Mouse (Mus musculus) liver, embryonic 14.5 days (tissue): ENCODE data around the gene Naa30. TPM values are rescaled to one million over a fixed set of nuclear protein-coding genes. Genes with fewer than 3 reads are reported as not detected.
A peak's percentile ranks its signal among the peaks of the same experiment; 100 is the strongest.

Experiments
- ATAC-seq: fragments of 200-750 bp; cut with Nextera tagmentation; 2 replicates; pipeline ENCODE4 v1.8.0; 2017; ENCODE audit warnings: moderate number of reproducible peaks, mild to moderate bottlenecking, moderate library complexity; ENCODE audit not compliant: insufficient read depth
- DNase-seq, 3 experiments: peaks; one replicate each; pipeline ENCODE4 v3.0.0-alpha.2; 2012 to 2013; ENCODE audit warnings: low read depth in 3 of 3, low spot score in 3 of 3
- H3K27ac ChIP-seq: fragments of 300-500 bp; sonication (generic); 2 replicates; pipeline ENCODE4 v1.5.1; 2014; ENCODE audit warnings: moderate library complexity, mild to moderate bottlenecking, control low read depth, inconsistent platforms
- H3K27me3 ChIP-seq: fragments of 300-500 bp; sonication (generic); 2 replicates; pipeline ENCODE4 v1.6.1; 2014; ENCODE audit warnings: mild to moderate bottlenecking, low read length, moderate library complexity; ENCODE audit not compliant: control insufficient read depth, insufficient read depth
- H3K36me3 ChIP-seq: fragments of 300-500 bp; sonication (generic); replicated peaks from 2 replicates; pipeline ENCODE4 v1.6.1; 2014; ENCODE audit warnings: low read depth; ENCODE audit not compliant: control insufficient read depth, insufficient read depth
- H3K4me1 ChIP-seq, 2 experiments: fragments of 200-500 bp in 1 of 2; fragments of 300-500 bp in 1 of 2; sonication (generic) in 1 of 2; replicated peaks; 2 replicates each; pipeline ENCODE4 v1.6.1; 2012 to 2014; ENCODE audit warnings: antibody characterized with exemption in 1 of 2, inconsistent platforms in 1 of 2, low read length in 1 of 2; ENCODE audit not compliant: control insufficient read depth in 2 of 2, insufficient read depth in 2 of 2
- H3K4me2 ChIP-seq: fragments of 300-500 bp; sonication (generic); 2 replicates; pipeline ENCODE4 v1.6.1; 2014; ENCODE audit warnings: low read depth, mild to moderate bottlenecking, control low read depth, moderate library complexity
- H3K4me3 ChIP-seq, 2 experiments: fragments of 200-500 bp in 1 of 2; fragments of 300-500 bp in 1 of 2; sonication (generic) in 1 of 2; 2 replicates each; pipeline ENCODE4 v1.5.1; 2012 to 2014; ENCODE audit warnings: low read depth in 2 of 2, low read length in 2 of 2, mild to moderate bottlenecking in 2 of 2, control low read depth in 1 of 2, inconsistent platforms in 1 of 2, moderate library complexity in 1 of 2; ENCODE audit not compliant: insufficient read depth in 1 of 2
- H3K9ac ChIP-seq: fragments of 300-500 bp; sonication (generic); replicated peaks from 2 replicates; pipeline ENCODE4 v1.6.1; 2014; ENCODE audit warnings: mild to moderate bottlenecking, control low read depth, moderate library complexity
- H3K9me3 ChIP-seq: fragments of 300-500 bp; sonication (generic); 2 replicates; pipeline ENCODE4 v1.6.1; 2016; ENCODE audit warnings: low read length, mixed read lengths; ENCODE audit not compliant: control insufficient read depth
- CTCF ChIP-seq: IDR thresholded peaks from 2 replicates; pipeline ENCODE4 v1.5.1; 2016; ENCODE audit warnings: antibody characterized with exemption, low read depth, control low read depth
- EP300 ChIP-seq: IDR thresholded peaks from 2 replicates; pipeline ENCODE4 v1.6.1; 2016; ENCODE audit warnings: antibody characterized with exemption, low read depth
- WGBS: fragments of 180-500 bp; shearing (Covaris S2); extraction: QIAGEN DNeasy Blood & Tissue Kit; methylation state at CpG from one replicate; pipeline ENCODE4 v1.1.7; 2014; ENCODE audit not compliant: insufficient replicate concordance; 5-methylcytosine and 5-hydroxymethylcytosine counted together
- polyA plus RNA-seq, 2 experiments: library from polyadenylated mRNA; depleted of rRNA in 1 of 2; stranded (reverse) in 1 of 2; unstranded in 1 of 2; fragments of >200 nt; fragmentation: Nextera tagmentation in 1 of 2; extraction: Ambion mirVana in 1 of 2; gene quantifications; 2 replicates each; pipeline versions ENCODE4 v1.2.1 to v1.2.3; 2012 to 2014

The Naa30 gene
- 4.2 and 5.7 TPM in 2 replicates for polyA plus RNA-seq (2012; rRNA removed)
- 4.8 and 5.2 TPM in 2 replicates for polyA plus RNA-seq (2014; fragmentation: Nextera tagmentation; extraction: Ambion mirVana)

DNA sequence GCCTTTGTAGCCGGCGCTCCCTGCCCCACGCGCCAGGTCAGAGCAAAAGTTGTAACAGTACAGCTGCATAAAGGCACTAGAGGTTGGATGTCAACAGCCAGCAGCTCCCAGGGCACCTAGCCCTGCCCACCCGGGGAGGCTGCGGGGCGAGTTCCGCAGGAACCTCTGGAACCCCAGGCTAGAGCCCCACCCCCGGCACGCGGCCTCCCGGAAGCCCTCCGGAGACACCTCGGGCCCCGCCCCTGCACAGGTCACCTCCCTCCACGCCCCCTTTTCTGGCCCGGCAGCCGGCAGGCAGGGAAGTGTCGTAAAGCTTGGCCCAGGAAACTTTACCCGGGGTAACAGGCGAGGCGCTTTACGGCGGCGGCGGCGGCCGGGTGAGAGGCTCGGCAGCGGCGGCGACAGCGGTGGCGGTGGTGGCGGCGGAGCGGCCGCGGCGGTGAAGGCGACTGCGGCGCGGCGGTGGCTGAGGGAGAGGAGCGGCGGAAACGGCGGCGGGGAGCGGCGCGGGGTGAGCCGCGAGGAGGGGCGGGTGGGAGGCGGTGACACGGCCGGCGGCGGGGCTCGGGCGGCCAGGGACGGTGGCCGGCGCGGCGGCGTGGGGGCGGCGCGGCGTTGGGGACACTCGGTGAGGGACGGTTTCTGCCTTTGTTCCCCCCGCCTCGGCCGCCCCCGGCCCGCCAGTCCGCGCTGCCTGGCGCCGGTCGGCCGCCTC is at the start of gene Naa30:
Gene Naa30, plus strand, starts transcription at position 360 of the 715 bp plus-strand sequence.
- under 1% methylated on average over 58 of the region's 86 CpGs for WGBS
- ATAC-seq (peak; percentile 94), DNase-seq (peak; percentile 91 to 93 (median 92))
- Histone ChIP-seq H3K4me1 (peaks cover 6 to 15% of the 10 kb centered on the region in 2 experiments; a peak in 3 of 4 replicates), H3K9me3 (no peaks in the 10 kb centered on the region), H3K27ac (peak within 1 kb of the TSS; percentile 59), H3K4me3 (peak within 1 kb of the TSS; percentile 83 to 98), H3K27me3 (no peaks in the 10 kb centered on the region), H3K36me3 (no peaks in the 10 kb centered on the region; the same call in 1 of the 2 replicates), H3K4me2 (peak within 1 kb of the TSS; percentile 96), H3K9ac (peak within 1 kb of the TSS; percentile 96)
- TF ChIP-seq EP300 (no peak), CTCF (no peak)

GRCm38 (mm10) chr14:49127162-49127779 is 44.8 kb upstream of the Naa30 start:
- Histone ChIP-seq H3K4me2 (no peak overlapping the region), H3K36me3 (no peaks in the 10 kb centered on the region), H3K9me3 (no peaks in the 10 kb centered on the region), H3K9ac (no peak overlapping the region), H3K27me3 (no peaks in the 10 kb centered on the region), H3K27ac (no peak overlapping the region), H3K4me1 (no peaks in the 10 kb centered on the region), H3K4me3 (no peak overlapping the region)
- 78% methylated on average over 23 of the region's 23 CpGs for WGBS
- TF ChIP-seq EP300, result no peak
- no peak for TF ChIP-seq CTCF
- DNase-seq, result no peak
- ATAC-seq, result no peak

DNA sequence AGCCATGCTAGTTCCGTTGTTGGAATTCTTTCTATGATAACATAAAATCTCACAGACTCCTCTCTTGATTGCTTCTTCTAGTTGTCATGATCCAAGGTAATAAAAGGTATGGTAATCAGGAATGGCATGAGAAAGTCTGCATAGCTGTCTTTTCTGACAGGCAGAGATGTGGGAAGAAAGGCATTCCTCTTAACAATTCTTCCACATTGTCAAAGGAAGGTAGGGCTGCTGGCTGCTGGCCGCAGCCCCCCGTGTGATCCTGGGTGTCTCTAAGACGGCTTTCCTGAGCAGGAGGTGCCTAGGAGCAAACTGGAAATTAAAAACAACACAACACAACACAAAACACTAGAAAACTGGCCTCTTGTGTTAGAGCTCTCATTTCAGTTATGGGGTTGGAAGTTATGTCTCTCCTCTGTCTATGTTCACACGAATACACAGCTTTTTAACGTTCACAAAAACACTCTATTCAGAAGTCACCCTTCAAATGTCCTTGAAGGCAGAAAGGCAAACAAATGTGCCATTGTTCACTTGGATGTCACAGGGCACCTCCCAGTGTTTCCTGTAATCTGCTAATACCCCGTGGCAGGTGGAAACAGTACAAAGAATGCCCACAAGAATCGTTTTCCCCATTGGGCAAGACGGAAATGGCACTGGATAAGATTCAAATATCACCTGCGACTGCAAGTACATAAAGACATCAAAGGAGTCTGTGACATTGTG is 43.3 kb upstream of the Naa30 start:
- DNase-seq (no peak), ATAC-seq (no peak)
- 58% methylated on average over 10 of the region's 10 CpGs for WGBS
- no peaks in the 10 kb centered on the region for H3K27me3 ChIP-seq
- no peaks in the 10 kb centered on the region for H3K36me3 ChIP-seq
- H3K4me2 ChIP-seq, result no peak overlapping the region
- no peak overlapping the region for H3K4me3 ChIP-seq
- H3K9ac ChIP-seq, result no peak overlapping the region
- H3K9me3 ChIP-seq, result no peaks in the 10 kb centered on the region
- no peak for TF ChIP-seq EP300
- TF ChIP-seq CTCF, result no peak
- H3K27ac ChIP-seq, result no peak overlapping the region
- no peaks in the 10 kb centered on the region for H3K4me1 ChIP-seq

DNA sequence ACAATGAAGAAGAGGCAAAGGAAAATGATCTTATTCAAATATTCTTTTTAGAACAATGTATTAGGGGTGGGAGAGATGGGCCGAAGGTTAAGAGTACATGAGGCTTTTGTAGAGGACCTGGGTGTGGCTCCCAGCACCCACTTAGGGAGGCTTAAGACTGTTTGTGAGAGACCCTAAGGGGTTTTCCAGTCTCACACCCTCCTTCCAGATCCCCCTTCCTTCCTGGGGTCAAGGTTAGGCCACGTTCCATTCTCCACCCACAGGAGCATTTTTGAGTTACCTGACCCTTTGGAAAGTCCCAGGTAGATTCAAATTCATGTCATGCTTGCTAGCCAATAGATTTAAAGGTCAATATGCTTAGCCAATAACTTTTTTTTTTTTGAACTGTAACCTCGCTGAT is 39.6 kb upstream of the Naa30 start:
- no peak for ATAC-seq
- Histone ChIP-seq H3K4me2 (no peak overlapping the region), H3K9me3 (no peaks in the 10 kb centered on the region), H3K9ac (no peak overlapping the region), H3K4me1 (no peaks in the 10 kb centered on the region), H3K4me3 (no peak overlapping the region), H3K27me3 (no peaks in the 10 kb centered on the region), H3K27ac (no peak overlapping the region), H3K36me3 (no peaks in the 10 kb centered on the region)
- DNase-seq, result no peak
- TF ChIP-seq EP300, result no peak
- TF ChIP-seq CTCF, result no peak
- 61% methylated on average over 3 of the region's 3 CpGs for WGBS

DNA sequence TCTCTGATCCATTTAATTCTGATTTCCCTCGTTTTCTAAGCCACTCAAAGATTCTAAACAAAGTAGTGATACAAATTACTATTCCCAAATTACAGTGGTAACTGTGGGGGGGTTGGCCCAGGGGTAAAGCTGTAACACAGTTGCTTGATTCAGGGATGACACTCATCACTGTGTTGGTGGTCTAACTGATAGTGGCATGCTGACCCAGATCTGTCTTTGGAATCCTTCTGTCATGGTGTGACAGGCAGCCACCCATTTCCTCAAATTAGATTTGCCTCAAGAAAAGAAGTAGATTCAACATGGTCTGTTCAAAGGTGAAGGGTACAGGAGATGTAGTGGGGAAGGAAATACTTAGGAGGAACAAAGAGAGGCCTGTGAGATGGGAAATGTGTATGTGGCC is 33.9 kb upstream of the Naa30 start:
- 35% methylated on average over 1 of the region's 1 CpGs for WGBS
- Histone ChIP-seq H3K27me3 (no peaks in the 10 kb centered on the region), H3K36me3 (no peaks in the 10 kb centered on the region), H3K27ac (no peak overlapping the region), H3K9me3 (no peaks in the 10 kb centered on the region), H3K4me3 (no peak overlapping the region), H3K9ac (no peak overlapping the region), H3K4me1 (no peaks in the 10 kb centered on the region), H3K4me2 (no peak overlapping the region)
- no peak for ATAC-seq
- TF ChIP-seq EP300, result no peak
- TF ChIP-seq CTCF, result no peak
- no peak for DNase-seq
